Mouse (Mus musculus) kidney, postnatal 25 days (tissue): ENCODE measurements at regions not wholly inside any gene's neighbourhood (a gene's known extent, or its start where the extent isn't known, plus 50 kb on each side); places are given as distances from the start of the nearest gene placed in this dataset.

Source experiments
- DNase-seq, 2 experiments: peaks; one replicate each; pipeline ENCODE4 v3.0.0; 2021; ENCODE audit warnings: mixed read lengths in 2 of 2

DNA sequence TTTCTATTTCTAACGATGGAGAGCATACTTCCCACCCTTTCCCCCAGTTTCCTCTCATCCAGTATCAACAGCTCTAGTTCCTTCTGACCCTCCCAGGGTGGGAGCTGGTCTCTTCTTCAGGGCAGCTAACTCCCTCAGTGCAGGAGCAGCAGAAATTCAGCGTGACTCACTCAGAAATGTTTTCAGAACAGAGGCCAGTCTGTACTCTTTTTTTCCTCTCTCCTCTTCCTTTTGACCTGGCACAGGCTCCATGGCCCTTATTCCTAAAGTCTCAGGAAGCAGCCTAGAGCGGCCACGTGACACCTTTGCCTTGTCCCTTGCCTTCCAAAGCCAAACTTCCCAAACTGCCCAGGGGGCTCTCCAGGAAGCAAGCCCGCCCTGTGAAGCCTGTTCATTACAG is 55.4 kb downstream of the Pja1 start:
- no peak for DNase-seq

DNA sequence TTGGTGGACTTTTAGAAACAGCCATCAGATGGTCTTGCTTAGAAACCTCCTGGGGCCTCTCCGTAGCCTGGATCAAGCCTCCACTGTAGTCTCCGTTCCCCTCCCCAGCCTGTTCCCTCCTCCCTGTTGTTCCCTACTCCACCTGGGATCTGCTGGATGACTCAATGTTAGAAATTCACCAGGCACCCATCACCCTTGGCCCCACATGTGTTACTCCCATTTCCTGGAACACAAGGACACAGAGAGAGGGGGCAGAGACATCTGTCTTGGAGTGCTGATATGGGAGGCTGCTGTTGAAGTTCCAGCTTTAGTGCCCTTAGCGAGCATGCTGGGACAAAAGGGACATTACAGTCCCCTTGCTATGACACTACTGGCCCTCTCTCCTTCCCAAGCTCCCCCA is 60.1 kb downstream of the Pja1 start:
- DNase-seq, result no peak

DNA sequence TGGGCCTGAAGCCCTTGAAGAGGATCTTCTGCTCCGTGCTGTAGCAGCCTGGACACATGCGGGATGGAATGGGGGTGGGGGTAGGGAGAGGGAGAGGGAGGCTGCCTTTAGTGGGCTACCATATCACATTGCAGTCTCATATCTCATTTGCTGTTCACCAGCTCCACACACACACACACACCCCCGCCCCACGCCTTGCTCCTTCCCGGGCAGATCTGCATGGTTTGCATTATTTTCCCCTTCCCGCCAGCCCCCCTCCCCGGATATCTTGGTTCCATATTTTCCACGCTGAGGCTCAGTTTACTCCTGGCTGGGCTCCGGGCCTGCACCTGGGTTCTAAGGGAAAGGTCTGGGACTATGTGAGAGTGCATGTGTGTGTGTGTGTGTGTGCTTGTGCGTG is 61.2 kb downstream of the Pja1 start:
- DNase-seq, result no peak

DNA sequence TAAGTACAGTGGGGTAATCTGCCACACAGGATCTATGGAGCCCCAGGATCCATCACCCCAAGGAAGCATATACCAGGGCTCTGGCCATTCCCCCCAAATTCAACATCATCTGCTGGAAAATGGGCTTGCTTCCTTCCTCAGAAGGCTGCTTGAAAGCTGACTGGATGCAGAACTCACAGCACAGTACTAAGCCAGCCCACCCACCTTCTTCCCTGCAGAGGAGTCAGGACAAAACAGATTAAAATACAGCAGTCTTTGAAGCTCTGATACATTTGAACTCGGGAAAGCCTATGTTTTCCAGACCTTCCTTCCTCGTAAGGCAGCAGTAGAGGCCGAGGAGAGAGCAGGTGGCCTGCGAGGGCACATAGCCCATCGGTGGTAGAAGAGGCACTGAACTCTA is 61.7 kb downstream of the Pja1 start:
- DNase-seq, result no peak

DNA sequence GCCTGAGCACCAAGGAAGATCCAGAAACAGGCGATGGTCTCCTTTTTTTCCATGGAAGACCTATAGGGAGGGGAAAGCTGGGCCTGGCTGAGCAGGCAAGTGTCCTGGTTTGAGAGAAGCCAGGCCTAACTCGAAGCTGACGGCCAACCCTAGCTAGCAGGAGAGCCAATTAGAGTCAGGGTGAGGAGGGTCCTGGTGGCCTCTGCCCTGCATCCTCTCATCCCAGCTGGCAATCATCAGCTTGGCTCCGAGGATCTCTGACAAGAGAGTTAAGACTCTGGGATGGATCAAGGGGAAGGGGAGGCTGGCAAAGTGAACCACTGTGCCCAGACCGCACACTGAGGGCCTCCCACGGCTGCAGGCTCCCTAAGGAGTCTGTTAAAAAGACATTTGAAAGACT is 62.3 kb downstream of the Pja1 start:
- no peak for DNase-seq

DNA sequence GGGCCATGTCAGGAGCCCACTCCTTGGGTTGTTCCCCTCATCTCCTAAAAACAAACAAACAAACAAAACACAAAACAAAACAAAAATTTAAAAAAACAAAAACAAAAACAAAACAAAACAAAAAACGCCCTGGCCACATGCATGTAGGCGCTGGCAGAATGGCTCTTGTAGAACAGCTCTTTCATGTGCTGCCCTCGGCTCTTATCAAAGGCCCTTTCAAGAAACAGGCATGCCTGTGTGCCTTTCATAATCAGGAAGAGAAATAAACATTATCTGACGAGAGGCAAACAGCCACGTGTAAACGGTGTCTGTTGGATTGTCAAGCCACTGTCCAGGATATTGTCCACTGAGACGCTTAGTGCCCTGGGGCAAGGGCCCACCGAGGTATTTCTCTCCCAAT is 65.2 kb downstream of the Pja1 start:
- no peak for DNase-seq

DNA sequence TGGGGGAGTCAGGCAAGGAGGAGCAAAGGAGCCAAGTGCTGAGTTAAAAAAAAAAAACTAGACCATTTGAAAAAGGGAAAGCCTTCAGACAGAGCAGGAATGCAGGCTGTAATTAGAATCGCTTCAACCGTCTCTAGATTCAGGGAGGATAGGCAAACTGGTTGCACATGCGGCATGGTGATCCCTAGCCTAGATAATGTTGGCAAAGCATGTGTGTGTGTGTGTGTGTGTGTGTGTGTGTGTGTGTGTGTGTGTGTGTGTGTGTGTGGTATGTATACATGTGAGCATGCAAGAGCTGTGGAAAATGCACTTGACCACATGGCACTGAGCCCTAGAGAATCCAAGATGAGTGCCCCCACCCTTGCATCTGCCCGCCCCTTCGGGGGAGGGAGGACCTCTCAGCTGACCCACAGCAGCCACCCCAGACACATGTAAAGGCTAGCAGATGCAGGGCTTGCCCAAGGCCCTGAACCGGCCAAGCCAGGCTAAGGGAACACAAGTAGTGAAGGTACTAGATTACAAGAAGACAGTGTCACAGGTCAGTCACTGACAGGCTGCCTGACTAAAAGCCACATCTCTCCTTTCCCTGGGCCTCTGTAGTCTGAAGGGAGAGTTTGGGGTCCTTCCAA is 67.4 kb downstream of the Pja1 start:
- no peak for DNase-seq

DNA sequence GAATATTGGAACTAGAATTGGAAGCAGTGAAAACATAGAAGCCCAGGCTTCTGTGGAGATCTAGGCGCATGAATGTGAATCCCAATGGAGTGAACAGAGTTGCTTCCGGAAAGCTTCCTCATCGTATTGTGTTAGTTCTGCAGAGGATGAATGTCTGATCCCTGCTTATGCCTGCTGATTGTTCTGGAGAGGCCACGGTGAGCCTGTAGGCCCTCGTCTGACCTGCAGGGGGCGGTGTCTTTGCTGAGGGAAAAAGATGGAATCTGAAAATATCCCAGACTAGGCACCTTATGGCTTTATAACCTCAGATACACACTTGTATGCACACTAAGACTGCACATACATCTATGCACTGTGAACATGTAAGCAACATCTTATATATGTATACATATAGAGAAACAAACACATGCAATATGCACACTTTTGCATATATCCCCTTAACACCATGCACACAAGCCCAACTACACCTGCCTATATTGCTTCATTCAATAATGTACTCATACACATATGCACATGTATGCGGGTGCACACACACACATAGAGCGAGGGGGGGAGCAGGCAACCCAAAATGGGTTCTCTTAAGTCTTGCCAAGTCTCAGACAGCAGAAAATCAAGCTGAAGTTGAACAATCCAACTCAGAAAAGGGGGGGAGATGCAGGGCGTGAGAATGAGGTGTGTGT is 68.1 kb downstream of the Pja1 start:
- DNase-seq, result peak in 1 of 2 experiments; percentile 50

DNA sequence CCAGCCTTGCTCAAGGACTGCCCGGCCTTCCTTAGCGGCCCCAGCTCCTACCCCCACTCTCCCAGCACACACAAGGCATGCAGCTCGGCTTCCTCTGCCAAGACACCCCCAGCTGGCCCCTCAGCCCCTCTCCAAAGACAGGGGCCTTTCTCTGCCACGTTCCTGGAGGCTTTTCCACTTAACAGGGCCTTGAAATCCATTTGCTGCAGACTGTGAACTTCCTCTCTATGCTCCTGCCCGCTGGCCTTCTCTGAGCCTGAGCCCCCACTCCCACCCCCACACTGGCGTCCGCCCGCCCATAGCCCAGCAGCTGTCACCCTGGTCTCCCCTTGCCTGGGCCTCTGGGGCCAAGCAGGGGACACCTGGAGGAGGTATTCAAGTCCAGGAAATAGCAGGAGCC is 73.7 kb downstream of the Pja1 start:
- no peak for DNase-seq

DNA sequence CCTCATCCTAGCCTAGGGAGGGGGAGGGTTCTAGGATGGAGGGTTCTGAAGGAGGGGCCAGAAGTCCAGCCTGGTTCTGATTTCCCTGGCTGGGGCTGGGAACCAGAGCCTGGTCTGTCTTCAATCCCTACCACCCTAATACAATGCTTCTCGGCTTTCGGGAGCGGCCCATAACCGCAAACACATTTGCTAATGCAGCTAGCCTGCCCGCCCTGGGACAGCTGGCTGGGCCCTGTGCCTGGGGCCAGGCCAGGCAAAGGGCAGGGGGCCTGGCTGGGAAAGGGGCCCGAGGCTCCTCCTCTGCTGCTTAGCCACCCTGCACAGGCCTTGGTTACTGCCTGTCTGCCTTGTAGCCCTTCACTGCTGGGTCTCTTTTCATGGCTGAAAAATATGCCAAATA is 74.9 kb downstream of the Pja1 start:
- no peak for DNase-seq

DNA sequence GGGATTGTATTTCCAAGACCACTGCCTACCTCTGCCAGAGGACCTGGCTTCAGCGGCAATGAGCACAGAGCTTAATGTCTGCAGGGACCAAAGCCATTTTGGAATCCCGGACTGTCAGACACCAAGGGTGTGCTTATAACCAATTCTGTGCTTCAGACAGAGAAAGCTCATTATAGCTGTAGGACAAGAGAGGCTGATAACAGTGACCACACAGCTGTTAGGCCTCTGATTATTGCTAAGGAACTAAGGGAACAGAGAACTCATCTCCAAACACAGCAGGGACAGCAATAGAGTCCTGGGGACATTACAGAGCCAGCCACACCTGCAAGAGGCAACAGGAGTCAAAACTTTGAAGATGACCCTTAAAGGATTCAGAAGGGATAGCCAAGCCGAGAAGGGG is 76.0 kb downstream of the Pja1 start:
- no peak for DNase-seq

DNA sequence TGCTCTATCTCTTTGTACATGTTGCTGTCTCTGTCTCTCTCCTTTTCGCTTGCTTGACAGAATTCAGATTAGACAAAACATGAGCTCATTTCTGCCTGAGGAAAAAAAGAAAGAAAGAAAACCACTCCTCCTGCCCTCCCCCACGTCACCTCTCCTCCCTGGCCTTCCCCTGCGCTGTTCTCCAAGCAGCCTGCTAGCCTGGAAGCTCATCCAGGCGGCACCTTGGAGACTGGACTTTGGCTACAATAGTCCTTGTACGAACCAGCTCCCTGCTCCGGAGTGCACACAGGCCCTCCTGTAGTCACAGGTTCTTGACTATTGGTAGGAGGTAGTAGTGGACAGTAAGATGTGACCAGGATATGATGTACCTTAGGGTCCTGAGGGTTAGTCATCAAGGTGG is 79.4 kb downstream of the Pja1 start:
- DNase-seq, result peak; percentile 51 to 82

DNA sequence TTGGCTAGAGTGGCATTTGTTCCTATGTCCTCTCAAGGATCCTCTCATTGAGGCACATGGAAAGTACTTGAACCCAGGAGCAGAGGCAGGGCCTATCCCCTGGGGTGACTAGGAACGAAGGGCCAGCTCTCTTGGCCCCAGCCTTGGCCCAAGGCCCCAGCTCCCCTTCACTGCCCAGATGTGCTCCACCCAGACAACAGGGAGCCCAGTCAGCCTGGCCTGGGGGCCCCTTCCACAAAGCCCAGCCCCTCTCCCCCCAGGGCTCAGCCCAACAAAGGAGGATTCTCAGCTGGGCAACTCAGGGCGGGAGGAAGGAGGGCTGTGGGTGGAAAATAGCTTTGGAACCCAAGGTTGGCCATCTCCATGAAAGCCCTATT is 80.6 kb downstream of the Pja1 start:
- DNase-seq, result no peak

DNA sequence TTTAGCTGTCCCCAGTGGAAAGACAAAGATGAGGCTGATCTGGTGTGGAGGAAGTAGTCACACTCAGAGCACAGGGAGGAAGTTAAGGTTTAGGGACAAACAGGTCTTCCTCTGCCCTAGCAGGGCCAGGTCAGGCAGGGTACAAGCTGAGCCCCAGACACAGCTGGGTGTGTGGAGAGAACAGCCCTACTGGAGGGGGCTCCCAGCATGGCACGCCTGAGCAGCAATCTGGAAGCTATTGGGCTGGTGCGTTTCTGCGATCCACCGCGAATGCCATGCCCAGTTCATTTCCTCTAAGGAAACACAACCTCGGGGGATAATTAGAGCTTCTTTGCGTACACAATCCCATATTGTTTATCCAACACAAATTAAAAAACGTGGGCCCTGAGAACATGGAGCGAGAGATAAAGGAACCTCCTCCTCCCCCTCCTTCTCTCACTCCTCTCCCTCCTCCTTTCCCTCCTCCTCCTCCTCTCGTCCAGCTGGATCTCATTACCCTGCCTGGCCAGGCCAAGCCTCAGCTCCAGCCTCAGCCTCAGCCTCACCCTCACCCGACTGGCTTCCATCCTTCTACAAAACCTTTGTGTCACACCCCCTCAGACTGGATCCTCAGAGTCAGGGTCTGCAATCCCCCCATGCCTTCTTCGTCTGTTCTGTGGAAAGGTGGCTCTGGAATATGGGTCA is 81.2 kb downstream of the Pja1 start:
- DNase-seq, result no peak

DNA sequence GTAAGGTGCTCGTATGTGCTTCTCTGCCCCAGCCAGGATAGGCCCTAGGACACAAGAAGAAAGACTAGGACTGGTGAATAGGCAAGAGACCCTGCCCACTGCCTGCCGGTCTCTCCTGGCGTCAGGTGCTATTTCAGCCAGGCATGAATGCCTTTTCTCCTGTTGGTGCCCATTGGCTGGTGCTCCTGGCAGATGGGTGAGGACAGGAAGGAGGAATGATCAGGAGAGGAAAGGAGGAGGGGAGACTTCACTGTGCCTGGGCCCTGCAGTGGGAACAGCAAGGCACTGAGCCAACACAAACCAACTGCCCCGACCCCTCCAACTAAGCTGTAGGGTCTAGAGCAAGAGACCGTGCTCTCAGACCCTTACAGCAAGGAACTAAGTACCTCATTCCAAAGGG is 100.4 kb downstream of the Pja1 start:
- no peak for DNase-seq

DNA sequence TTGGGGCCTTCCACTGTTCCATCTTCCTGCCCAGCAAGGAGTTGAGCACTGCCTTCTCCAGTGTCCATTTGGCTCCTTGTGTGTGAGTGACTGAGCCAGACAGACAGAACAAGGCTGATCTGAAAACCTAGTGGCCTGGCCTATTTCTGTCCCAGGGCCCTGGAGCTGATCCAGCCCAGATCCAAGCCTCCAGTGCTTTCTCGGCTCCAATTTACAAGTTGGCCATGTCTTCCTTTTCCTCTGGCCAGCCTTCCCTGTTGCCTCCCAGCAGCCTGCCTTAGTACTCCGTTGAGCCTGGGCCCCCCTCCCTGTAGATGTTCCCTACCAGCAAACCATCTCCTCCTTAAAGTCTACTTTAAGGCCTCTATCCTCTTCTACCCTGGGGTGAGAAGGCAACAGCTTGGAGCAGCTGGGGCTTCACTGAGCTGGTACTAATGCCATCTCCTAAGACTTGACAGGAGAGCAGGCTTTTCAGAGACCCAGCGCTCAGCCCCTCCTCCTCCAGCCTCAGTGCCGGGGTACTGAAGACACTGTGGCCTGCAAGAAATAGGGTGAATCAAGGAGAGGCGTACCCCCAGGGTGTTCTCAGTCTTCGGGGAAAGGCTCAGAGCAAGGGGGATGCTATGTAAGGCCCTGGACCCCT is 101.7 kb downstream of the Pja1 start:
- peak in 1 of 2 experiments; percentile 30 for DNase-seq

DNA sequence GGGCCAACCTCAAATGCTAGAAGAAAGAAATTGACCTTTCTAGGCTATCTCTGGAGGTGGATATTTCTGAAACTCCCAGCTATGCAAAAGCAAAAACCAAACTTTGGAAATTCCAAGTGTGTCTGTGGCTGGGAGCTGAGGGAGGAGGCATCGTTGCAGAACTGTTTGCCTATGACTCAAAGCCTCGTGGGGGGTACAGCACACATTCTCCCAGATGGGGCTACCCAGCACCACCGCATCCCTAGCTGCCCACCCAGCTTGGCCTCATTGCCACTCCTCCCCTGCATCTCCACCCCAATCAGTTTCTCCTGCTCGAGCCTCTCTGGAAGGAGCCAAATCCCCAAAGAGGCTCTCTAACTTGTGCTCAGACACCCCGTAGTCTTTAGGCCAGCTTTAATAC is 107.0 kb downstream of the Pja1 start:
- DNase-seq, result no peak

DNA sequence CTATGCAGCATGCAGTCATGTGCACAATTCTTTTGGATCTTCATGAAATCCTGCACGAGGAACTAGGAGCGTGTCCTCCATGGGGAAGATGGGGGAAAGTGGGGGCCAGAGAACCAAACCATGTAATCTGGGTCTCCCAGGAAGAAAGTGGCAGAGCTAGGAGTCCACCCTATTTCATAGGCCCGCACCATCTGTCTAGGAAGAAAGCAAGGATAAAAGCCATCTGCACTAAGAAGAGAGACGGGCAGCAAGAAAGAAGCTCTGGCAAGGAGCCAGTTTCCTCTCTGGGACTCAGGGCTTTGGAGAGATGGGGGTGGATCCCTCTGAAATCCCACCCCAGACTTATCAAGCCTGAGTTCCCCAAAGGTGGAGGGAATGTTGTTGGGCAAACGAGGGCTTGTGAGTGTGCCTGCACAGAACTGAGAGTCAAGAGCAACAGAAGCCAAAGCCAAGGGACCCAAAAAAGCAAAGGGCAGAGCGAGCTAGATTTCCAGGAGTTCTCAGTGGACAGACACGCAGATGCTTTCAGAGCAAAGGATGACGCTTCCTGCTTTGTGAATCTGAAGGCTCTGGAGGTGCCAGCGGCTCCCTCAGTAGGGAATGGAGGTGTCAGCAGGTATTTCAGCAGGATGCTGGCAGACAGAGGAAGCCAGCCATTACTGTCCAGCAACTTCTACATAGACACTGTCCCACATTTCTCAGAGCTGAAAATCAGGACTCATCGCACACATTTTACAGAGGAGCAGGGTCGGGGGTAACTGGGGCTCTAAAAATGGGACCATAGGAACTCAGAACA is 110.8 kb downstream of the Pja1 start:
- no peak for DNase-seq

DNA sequence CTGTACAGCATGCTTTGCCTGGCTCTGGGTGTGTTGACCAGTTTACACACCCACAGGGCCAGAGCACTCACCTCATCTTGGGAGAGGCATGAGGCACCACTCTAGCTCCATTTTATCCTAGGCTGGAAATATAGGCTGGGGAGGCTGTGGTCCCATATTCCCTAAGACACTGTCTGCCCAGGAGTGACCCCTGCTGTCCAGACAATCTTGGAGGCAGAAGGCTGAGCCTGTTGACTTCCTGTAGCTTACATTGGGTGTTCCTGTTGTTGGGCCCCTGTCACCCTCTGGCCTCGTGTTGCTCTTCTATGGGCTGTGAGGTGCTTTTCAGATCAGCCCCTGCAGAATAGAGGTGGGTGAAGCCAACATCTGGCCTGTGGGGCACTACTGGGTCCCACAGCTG is 112.3 kb downstream of the Pja1 start:
- peak; percentile 59 to 66 for DNase-seq

DNA sequence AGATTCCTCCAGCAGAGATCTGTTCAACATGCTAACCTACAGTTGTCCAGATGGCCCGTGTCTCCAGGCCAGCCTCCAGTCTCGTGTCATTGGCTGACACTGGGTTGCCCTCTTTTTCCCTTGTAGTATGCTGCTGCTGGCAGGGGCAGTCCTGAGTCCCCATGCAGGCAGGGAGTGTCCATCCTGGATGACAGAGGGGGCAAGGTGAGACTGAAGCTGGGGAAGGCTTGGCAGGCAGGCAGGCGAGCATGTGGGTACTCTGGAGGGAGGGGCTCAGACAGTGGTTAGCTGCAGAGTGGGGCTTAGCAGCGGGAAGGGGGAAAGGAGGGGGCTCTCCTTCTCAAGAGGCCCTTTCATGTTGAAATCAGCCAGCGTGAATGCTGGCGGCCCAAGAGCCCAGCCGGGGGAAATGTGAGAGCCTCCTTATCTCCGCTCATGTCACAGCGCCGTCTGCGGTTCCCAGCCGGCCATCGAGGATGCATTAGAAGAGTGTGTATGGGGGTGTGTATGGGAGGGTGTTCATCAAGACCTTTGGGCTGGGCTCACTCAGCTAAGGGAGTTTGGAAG is 112.9 kb downstream of the Pja1 start:
- no peak for DNase-seq

DNA sequence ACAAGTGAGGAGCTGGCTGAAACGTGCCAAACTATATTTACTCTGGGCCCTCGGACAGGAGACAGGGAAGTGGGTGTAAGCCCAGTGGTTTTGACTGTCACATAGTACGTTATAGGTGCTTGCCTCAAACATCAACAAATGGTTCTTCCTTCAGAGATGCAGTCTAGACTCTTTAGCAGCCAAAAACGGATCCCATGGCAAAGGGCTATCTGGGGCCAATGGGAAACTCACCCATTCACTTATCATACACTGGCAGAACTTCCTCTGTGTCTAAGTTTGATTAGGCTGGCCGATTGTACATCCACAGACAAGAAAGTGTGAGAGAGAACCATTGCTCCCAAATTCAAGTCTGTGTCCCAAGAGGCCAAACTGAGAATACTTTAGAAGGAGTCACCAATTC is 115.9 kb downstream of the Pja1 start:
- no peak for DNase-seq

DNA sequence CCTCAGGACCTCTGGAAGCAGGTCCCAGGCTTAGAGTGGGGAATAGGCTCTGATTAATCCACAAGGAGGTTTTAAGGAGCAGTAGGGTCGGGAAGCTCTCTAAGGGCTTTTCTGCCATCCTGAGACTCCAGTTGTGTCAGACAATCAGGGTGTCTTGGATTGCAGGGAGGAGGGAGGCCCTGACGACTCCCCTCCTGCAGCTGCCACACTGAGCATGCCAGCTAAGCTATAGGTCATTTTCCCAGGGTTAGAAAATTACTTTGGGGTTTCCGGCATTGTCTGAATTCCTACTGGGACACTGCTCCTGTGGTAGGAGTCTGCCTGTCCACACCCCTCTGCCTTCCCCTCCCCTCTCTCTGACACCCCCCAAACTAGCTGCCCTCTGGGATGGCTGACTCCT is 120.8 kb downstream of the Pja1 start:
- no peak for DNase-seq

DNA sequence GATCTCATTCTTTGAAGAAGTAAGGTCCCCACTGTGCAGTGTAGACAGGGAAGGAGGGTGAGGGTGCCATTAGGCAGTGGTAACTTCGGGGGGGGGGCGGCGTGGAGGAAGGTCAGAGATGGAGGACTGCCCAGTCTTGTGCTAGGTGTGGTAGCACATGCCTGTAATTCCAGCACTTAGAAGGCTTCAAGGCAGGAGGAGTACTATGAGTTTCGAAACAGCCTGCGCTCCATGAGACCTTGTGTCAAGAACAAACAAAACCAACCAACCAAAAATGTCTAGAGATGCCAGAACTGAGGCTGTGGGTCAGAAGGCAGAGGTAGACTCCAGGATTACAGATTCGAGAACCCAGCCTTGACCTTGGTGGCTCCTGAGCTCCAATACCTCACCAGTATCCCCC is 130.8 kb downstream of the Pja1 start:
- no peak for DNase-seq
